Mouse (Mus musculus): ENCODE data around the gene Kcnh6. TPM values are rescaled to one million over a fixed set of nuclear protein-coding genes. Genes with fewer than 3 reads are reported as not detected.
A peak's percentile ranks its signal among the peaks of the same experiment; 100 is the strongest.

Kcnh6 gene
- total RNA-seq, 2 experiments from 2014 or later, result 0.20 TPM; not detected in 1

DNA sequence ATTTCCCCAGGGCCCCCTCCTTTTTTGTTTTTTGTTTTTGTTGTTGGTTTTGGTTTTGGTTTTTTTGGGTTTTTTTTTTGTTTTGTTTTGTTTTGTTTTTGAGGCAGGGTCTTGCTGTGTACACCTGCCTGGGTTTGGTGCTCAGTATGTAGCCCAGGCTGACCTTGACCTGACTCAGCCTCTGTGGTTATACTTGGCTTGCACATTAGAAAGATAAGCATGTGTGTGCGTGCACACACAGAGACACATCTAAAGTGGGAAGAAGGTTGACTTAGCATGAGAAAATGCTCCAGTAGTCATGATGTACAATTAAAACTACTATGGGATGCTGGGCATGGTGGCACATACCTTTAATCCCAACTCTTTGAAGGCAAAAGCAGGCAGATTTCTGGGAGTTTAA, 52.6 kb downstream of the Kcnh6 start:
- no peak for ATAC-seq (replicated peaks; ENCODE audit: poor library complexity)

DNA sequence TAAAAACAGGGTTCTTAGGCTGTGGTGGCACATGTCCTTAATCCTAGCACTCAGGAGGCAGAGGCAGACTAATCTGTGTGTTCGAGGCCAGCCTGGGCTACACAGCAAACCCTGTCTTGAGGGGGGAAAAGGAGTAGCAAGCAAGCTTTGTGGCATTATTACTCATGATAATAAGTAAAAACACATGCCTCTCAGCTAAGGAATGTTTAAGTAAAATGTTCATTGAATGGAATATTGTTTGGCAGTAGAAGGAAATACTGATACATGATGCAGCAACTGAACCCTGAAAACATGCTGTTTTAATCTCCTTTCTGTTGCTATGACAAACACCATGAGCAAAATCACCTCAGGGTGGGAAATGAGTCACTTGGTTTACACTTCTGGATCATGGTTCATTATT, 53.4 kb downstream of the Kcnh6 start:
- no peak for ATAC-seq (replicated peaks; ENCODE audit: poor library complexity)

DNA sequence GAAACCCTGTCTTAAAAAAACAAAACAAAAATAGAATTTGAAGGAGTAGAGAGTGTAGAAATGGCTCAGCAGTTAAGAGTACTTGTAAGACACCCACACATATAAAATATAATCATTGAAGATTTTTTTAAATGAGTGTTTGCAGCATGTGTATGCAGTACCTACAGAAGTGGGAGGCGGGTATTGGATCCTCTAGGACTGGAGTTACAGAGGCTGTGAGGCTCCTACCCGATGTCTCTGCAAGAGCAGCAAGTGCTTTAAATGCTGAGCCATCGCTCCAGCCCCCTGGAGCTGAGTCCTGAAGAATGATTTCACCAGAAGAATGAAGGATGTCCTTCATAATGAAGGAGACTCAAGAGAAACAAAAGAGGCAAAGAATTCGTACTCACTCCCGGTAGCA, 55.8 kb downstream of the Kcnh6 start:
- ATAC-seq (replicated peaks; ENCODE audit: poor library complexity), result no peak

DNA sequence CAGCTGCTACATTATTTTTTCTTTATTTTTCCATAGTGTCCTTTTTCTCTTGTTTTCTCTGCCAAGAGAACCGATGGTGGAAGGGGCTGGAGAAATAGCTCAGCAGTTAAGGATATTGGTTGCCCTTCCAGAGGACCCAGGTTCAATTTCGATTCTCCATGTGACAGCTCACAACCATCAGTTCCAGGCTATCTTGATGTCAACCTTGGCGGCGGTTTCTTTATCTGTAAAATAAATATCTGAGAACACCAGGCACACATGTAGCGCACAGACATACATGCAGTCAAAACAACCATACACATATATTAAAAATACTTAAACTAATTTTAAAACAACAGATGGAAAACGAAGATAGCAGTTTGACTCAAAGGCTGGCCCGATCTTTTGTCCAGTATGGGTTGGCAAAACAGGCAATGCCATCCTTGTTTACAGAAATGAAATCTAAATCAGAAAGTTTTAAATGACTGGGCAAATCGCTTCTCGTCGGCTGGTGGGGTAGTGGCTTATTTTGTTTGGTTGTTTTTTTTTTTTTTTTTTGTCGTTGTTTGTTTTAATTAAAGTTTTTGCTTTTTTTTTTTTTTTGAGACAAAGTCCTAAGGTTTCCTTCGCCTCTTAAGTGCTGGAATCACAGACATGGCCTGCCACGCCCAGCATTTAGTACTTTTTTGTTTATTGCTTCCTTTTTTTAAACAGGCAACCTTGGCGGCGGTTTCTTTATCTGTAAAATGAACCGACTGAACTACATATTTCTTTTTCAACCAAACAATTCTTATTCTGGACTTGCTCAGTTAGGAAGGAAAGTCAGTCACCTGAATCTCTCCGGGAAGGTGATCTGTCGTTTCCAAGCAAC, 57.4 kb downstream of the Kcnh6 start:
- peak; percentile 15 for ATAC-seq (replicated peaks; ENCODE audit: poor library complexity)

DNA sequence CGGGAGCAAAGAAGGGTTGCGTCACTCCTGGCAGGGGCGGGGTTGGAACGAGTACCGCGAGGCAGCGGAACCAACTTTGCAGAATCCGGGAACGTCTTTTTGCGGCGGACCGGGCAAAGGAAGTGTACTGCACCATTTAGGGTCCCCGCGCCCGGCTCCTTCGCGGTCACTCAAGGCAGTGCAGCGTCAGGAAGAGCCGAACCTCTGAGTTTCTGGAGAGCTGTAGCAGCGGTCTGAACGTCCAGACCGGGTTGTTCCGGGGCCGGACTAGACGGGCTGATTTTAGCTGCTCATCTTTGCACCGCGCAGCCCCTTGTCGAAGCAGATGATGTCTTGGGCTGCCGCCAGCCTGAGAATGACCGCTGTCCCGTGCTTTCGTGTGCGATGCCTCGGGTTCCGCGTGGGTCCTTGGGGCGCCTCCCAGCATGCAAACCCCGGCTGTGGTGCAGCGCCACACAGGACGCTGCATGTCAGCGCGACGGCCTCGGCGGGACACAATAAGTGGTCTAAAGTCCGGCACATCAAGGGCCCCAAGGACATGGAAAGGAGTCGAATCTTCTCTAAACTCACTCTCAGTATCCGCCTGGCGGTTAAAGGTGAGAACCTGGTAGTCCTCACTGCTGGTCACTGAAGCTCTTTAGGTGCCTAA, 58.1 kb downstream of the Kcnh6 start, which contains the start of gene Taco1:
Gene Taco1 (plus strand): TSS at position 139 of the 649 bp plus-strand sequence.
- peak; percentile 95 for ATAC-seq (replicated peaks; ENCODE audit: poor library complexity)

DNA sequence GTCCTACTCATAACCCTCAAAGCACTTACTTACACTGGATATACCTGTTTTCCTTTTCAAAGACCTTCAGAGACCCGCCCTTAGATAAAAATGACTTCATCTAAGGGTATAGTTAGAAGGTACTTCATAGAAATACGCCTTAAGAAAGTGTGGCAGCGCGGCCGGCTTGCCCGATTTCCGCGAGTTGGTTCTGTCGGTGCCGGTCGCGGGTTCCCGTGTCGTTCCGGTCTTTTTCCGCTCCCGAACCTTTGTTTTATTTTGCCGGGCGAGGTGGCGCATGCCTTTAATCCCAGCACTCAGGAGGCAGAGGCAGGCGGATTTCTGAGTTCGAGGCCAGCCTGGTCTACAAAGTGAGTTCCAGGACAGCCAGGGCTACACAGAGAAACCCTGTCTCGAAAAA, 58.7 kb downstream of the Kcnh6 start:
- ATAC-seq (replicated peaks; ENCODE audit: poor library complexity), result peak; percentile 18; the same call in 1 of the 2 replicates

DNA sequence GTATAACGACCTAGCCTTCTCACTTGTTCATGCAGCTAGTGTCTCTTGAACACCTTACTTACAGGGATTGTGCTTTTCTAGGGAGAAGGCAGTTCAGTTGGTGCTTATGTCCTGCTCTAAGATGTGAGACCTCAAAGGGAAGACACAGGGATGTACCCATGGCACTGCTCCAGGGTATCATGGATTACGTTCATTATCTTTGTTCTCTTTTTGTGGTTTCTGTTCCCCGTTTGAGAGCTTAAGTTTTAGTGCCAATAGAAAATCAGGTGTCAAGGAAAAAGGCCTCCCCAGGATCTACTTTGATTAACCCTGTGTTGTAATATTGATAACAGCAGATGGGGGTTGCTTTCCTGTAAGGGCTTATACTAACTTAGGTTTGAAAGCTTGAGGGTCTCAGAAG, 65.8 kb downstream of the Kcnh6 start:
- no peak; the same call in 1 of the 2 replicates for ATAC-seq (replicated peaks; ENCODE audit: poor library complexity)

DNA sequence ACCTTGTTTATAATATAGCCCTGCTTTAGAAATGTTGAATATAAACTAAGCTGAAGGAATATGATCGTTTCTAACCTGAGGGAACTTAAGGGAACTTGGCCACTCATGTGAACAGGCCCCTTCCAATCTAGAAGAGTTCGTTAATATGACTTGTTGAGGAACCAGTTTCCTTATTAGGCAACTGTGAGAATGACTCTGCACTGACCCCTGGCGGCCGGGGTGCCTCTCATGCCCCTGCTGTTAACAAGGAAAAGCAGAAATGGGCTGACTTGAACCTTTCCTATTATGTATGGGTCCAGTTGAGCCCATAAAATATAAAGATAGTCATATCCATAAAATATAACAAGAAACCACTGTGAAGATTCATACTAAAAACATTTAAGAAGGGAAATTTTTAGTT, 68.4 kb downstream of the Kcnh6 start:
- peak; percentile 99 for ATAC-seq (replicated peaks; ENCODE audit: poor library complexity)

Other genes with a start within 250 kb of the Kcnh6 start
- 0.52 and 0.90 TPM in 2 replicates for gene Cyb561, start 54.8 kb upstream of the Kcnh6 start, total RNA-seq (2015)
- gene Cyb561, start 54.8 kb upstream of the Kcnh6 start, total RNA-seq (2017), result 0.68 and 0.96 TPM in 2 replicates
- gene Ace, start 40.2 kb upstream of the Kcnh6 start, total RNA-seq (2015), result 0.15 and 0.59 TPM in 2 replicates
- 0.04 and 0.10 TPM in 2 replicates for gene Ace, start 40.2 kb upstream of the Kcnh6 start, total RNA-seq (2017)
- not detected in 2 replicates for gene Ace3, start 13.4 kb upstream of the Kcnh6 start, total RNA-seq (2015)
- gene Ace3, start 13.4 kb upstream of the Kcnh6 start, total RNA-seq (2017), result not detected in 2 replicates
- 46.2 and 48.8 TPM in 2 replicates for gene Dcaf7, start 28.7 kb downstream of the Kcnh6 start, total RNA-seq (2015)
- 45.5 and 48.9 TPM in 2 replicates for gene Dcaf7, start 28.7 kb downstream of the Kcnh6 start, total RNA-seq (2017)
- 5.6 and 6.3 TPM in 2 replicates for gene Taco1, start 57.9 kb downstream of the Kcnh6 start, total RNA-seq (2015)
- gene Taco1, start 57.9 kb downstream of the Kcnh6 start, total RNA-seq (2017), result 11.0 and 17.9 TPM in 2 replicates
- gene Map3k3, start 76.5 kb downstream of the Kcnh6 start, total RNA-seq (2015), result 16.5 and 19.1 TPM in 2 replicates
- 23.8 and 31.4 TPM in 2 replicates for gene Map3k3, start 76.5 kb downstream of the Kcnh6 start, total RNA-seq (2017)
- gene Gm10840, start 152.7 kb downstream of the Kcnh6 start, total RNA-seq (2015), result 2.6 and 4.4 TPM in 2 replicates
- not detected in 2 replicates for gene Gm10840, start 152.7 kb downstream of the Kcnh6 start, total RNA-seq (2017)
- gene Limd2, start 152.7 kb downstream of the Kcnh6 start, total RNA-seq (2015), result 169 and 172 TPM in 2 replicates
- gene Limd2, start 152.7 kb downstream of the Kcnh6 start, total RNA-seq (2017), result 37.4 and 40.8 TPM in 2 replicates
- gene Strada, start 194.0 kb downstream of the Kcnh6 start, total RNA-seq (2015), result 27.0 and 31.6 TPM in 2 replicates
- gene Strada, start 194.0 kb downstream of the Kcnh6 start, total RNA-seq (2017), result 20.1 and 21.7 TPM in 2 replicates
- 41.7 and 51.3 TPM in 2 replicates for gene Ccdc47, start 208.2 kb downstream of the Kcnh6 start, total RNA-seq (2015)
- 138 and 195 TPM in 2 replicates for gene Ccdc47, start 208.2 kb downstream of the Kcnh6 start, total RNA-seq (2017)
- 39.8 and 47.9 TPM in 2 replicates for gene Ddx42, start 208.8 kb downstream of the Kcnh6 start, total RNA-seq (2015)
- gene Ddx42, start 208.8 kb downstream of the Kcnh6 start, total RNA-seq (2017), result 68.8 and 101 TPM in 2 replicates
- 45.5 and 45.7 TPM in 2 replicates for gene Ftsj3, start 248.0 kb downstream of the Kcnh6 start, total RNA-seq (2015)
- 151 and 191 TPM in 2 replicates for gene Ftsj3, start 248.0 kb downstream of the Kcnh6 start, total RNA-seq (2017)
- gene Psmc5, start 248.0 kb downstream of the Kcnh6 start, total RNA-seq (2015), result 52.0 and 54.1 TPM in 2 replicates
- gene Psmc5, start 248.0 kb downstream of the Kcnh6 start, total RNA-seq (2017), result 110 and 120 TPM in 2 replicates